Mouse (Mus musculus): ENCODE measurements around the gene Bicdl2.

The Bicdl2 gene

DNA sequence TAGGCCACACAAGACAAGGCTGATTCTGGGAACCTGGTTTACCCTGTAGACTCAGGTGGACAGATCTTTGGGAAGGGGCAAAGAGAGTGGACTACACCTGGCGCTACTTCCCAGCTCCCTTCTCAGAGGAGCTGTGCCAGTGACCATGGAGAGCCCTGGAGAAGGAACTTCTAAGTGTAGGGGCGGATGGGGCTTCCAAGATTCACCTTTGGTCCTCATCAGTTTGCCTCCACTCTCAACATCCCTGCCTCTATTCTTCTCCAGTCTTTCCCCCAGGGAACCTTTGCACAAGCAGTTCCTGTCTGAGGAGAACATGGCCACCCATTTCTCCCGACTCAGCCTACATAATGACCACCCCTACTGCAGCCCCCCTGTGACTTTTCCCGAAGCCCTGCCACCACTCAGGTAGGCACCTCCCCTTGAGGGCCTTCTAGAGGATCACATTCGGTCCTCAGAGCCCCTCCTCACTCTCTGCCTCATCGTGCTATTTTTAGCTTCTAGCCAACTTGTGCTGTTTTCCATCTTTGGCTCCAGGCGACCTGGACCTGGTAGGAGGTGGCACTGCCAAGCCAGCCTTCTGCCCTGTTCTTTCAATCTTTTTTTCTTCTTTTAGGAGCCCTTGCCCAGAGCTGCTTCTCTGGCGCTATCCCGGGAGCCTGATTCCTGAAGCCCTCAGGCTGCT lies 14.1 kb downstream of the Bicdl2 start:
- in situ Hi-C loops (cut with MboI) = no loop called here

DNA sequence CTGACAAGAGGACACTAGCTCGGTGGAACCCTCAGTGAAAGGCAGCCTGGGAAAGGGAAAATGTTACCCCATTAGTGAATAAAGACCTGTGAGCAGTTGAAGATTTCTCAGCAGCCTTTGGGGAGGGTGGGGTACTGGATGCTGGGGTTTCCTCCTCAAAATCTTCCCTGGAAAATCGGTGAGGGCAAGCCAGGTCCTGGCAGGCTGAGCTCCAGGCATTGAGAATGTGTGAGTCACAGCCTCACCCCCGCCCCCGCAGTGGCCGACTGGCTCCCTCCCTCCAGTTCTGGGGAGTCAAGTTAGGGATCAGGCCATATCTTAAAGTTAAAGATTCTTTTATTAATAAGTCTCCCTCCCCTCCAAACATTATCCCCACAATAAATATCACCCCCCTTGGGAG lies 14.8 kb downstream of the Bicdl2 start:
- in situ Hi-C loops (cut with MboI) = no loop called here

DNA sequence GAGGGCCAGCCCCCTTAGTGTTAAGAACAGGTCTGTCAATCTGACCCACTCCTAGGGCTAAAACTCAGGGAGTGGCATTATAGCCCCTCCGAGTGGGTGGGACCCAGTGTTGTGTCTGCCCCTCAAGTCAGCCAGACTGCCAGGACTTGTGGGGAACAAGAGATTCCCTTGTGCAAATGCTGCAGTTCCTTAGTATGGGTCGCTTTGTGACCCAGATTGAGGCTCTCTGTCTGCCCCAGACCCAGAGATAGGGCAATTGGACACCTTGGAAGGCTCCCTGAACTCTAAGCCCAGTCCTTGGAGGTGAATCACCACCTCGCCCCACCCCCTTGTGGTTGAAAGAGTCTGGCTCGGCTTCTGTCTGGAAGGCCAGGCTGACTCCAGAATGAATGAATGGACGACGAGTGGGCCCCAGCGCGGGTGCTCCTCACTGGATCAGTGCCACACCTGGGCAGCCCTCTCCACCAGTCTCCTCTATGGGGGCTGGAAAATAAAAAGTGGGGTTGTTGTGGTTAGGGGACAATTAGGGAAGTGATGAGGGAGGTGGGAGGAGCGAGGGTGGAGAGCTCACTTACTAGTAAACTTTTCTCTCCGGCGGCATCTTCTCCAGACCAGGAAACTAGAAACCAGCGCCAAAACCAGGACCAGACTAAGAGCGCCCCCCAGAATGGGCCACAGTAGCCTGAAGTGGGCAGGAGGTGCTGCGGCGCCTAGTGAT lies 15.4 kb downstream of the Bicdl2 start:
- in situ Hi-C loops (cut with MboI) = no loop called here

DNA sequence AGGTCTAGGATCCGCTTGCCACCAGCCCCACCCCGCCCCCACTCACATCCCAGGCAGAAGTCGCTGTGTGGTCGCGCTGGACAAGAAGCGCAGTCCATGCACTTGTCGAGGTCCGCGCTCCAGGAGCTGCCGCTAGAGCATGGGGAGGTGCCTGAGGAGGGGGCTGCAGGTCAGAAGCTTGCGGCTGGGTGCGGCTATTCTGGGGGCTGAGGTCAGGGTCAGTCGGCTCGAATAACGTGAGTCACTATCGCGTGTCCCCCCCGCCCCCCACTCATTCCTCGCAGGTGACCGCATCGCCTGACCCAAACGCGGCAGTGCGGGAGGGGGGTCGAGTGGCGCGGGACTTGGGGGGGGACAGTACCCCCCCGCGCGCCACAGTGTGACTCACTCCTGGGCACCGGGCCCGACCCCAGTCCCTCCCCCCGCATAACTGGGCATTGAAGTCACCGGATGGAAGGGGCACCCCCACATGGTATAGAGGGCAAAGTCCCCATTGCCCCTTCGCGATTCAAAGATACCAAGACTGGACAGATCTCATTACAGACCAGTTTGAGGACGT lies 16.2 kb downstream of the Bicdl2 start:
- in situ Hi-C loops (cut with MboI) = no loop called here

DNA sequence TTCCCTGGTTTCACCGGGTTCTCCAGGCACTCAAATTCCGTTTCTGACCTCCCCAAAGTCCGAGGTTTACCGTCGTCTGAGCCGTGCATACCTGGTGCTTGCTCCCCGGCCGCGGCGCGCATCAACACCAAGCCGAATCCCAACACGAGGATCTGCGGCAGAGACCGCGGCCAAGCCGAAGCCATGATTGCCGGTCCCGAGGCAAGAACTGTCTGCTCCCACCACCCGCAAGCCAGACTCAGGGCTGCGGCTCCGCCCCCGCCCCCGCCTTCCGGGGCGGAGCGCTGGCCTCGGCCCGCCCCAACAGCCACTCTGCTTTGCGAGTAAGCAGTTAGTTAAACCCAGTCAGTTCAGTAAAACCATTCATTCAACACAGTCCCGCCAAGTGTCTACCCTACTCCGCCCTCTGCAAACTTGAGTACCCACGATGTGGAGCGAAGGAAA lies 17.0 kb downstream of the Bicdl2 start, which contains the start of gene Tnfrsf12a:
TSS of gene Tnfrsf12a (minus strand) at position 233 of the 444 bp plus-strand sequence.
- in situ Hi-C loops (cut with MboI) = no loop called here

DNA sequence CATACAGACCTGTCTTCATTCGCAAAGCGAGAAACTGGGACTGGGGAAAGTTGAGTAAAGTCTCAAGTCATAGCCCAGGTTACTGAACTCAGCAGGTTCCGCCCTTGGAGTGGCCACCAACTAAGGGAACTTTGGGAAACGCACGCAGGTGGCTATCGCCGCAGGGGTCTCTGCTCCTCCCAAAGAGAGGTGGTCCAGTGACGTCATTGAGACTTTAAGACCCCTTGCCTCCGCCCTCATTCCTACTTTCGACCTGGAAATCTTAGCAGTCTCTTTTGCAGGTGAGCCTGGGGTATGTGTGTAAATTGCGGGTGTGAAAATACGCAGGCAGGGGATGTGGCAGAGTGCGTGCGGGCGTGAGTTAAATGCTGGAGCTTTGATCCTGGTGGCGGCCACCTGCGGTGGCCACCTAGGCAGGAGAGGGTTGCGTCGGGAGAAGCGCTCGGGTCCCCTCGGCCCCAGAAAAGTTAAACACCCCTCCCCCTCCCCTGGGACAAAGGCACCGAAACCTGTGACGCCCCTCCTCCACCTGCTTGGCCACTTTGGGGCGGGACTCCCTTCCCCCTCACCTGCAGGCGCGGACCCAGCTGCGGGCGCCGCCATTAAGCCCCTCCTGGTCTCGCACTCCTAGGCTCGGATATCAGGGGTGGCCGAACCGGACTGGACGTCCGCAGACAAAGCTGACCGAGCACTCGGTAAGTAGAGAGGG lies 19.0 kb downstream of the Bicdl2 start, which contains the start of gene Cldn6:
TSS of gene Cldn6 (plus strand) at position 123 of the 709 bp plus-strand sequence.
- in situ Hi-C loops (cut with MboI) = no loop called here

DNA sequence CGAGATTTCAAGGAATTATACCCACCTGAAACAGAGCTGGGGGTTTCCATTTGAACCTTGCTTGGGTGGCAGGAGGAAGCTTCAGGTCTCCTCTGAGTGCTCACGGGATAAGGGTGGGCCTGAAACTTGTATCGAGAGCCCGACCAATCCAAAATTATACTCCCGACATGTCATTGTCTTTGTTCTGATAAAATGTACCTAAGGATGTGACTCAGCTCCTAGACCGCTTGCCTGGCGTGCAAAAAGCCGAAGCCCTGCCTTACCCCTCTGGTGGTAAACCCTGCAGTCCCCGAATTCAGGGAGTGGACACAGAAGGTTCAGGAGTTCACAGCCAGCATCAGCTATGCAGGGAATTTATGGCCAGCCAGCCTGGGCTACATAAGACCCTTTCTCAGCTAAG lies 20.0 kb downstream of the Bicdl2 start:
- in situ Hi-C loops (cut with MboI) = no loop called here

DNA sequence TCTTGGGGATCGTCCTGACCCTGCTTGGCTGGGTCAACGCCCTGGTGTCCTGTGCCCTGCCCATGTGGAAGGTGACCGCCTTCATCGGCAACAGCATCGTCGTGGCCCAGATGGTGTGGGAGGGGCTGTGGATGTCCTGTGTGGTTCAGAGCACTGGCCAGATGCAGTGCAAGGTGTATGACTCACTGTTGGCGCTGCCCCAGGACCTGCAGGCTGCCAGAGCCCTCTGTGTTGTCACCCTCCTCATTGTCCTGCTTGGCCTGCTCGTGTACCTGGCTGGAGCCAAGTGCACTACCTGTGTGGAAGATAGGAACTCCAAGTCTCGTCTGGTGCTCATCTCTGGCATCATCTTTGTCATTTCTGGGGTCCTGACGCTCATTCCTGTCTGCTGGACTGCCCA lies 20.8 kb downstream of the Bicdl2 start:
- in situ Hi-C loops (cut with MboI) = no loop called here

DNA sequence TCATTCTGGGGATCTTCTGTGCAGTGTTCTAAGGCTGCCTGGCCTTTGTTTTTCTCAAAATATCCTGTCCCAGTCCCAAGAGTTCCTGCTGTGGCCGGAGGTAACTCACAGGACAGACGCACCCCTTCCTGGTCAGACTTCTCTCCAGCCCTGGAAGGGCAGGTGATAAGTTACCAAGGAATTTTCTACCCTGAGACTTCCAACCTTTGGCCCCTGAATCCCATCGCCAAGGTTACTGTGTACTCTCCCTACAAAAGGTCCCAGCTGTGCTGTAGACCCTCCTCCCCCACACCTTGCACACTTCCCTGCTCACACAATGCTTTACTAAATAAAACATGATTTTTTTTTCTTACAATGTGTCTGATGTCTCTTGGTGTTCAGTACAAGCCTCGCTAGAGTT lies 21.8 kb downstream of the Bicdl2 start:
- in situ Hi-C loops (cut with MboI) = no loop called here

DNA sequence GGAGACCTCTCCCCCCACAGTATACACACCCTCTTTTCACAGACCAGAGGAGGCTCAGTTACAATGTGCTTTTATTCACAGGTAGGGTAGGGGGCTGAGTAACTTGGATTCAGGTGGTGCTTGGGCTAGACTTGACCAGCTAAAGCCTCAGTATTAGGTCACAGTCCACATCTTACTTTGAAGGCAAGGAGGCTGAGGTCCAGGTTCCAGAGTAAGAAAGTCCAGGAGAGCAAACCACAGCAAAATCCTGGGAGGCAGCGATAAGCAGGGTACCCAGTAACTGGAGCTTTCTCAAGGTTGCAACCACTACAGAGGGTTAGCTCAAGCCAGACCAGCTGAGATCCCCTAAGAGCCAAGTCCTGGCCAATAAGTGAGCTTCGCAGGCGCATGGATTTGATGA lies 22.2 kb downstream of the Bicdl2 start:
- in situ Hi-C loops (cut with MboI) = no loop called here

DNA sequence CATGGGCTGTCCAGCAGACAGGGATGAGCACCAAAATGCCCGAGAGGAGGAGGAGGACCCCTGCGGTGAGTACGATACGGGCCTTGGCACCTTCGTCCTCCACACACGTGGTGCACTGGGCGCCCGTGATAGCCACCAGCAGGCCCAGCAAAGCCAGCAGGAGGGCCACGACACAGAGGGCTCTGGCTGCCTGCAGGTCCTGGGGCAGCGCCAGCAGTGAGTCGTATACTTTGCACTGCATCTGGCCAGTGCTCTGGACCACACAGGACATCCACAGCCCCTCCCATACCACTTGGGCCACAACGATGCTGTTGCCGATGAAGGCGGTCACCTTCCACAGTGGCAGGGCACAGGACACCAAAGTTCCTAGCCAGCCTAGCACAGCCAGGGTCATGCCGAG lies 22.9 kb downstream of the Bicdl2 start:
- in situ Hi-C loops (cut with MboI) = no loop called here

DNA sequence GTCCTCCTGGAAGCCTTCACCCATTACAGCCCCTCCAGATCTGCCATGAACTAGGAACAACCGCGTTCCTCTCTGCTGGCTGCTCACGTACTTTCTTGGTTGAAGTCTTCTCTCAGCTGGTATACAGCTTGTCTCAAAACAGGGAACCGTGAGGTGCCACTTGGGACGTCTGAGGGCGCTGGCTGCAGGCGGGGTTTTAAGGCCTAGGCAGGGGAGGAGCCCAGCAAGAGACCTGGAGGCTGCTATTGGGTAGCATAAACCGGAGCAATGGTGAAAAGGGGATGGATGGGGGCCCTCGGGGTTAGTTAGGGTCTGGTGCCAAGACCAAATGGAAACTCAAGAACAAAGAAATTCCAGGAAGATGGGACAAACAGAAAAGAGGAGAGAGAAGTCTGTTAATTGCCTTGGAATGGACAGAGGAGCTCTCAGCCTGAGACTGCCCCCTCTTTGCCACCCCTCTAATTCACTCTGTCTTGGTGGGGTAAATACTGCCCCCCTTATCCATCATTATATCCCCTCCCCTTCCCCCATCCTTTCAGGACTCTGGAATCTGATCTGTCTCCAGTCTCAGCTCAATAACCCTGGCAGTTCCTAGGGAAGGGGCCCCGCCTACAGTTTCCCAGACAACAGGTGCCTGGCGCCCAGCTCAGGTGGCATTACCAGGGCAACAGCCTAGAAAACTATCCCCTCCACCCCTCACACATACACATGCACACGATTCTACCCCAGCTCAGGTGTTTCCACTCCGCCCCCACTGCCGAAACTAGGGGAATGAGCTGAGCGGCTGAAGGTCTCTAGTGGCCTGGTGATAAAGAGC lies 23.8 kb downstream of the Bicdl2 start, which contains the start of gene Cldn9:
TSS of gene Cldn9 (minus strand) at position 171 of the 817 bp plus-strand sequence.
- in situ Hi-C loops (cut with MboI) = no loop called here

DNA sequence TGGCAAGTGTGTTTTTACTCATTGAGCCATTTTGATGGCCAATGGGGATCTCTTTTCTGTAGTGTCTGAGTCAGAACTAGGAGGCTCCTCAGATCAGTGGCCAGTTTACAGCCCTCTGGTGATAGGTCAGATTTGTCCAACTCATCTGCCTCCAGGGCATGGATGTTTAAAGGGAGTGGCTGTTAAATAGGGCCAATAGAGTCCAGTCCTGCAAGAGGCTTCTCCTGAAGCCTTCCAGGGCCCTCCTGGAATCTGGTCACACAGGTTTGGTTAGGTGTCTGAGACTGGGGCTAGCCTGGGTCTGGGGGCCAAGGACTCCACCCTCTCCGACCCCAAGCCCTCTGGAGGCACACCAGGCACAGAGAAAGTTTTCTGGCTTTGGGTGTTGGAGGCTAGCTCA lies 34.2 kb downstream of the Bicdl2 start:
- in situ Hi-C loops (cut with MboI) = no loop called here

DNA sequence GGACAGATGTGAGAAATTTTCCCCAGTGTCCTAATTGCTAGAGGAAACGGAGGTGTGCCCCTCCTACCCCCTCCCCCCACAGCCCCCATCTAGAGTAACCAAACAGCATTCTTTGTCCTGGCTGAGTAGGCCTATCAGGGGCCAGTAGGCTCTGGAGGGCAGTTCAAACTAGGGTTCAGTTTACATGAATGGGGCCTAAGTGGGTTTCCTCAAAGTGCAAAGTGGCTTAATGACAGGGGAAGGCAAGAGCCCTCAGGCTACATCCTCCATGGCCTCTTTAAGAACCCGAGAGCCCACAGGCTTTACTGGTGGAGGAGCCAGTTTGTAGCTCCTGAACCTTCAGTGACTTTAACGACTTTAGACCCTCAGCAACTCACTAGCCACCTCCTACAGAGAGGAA lies 35.5 kb downstream of the Bicdl2 start:
- in situ Hi-C loops (cut with MboI) = no loop called here

DNA sequence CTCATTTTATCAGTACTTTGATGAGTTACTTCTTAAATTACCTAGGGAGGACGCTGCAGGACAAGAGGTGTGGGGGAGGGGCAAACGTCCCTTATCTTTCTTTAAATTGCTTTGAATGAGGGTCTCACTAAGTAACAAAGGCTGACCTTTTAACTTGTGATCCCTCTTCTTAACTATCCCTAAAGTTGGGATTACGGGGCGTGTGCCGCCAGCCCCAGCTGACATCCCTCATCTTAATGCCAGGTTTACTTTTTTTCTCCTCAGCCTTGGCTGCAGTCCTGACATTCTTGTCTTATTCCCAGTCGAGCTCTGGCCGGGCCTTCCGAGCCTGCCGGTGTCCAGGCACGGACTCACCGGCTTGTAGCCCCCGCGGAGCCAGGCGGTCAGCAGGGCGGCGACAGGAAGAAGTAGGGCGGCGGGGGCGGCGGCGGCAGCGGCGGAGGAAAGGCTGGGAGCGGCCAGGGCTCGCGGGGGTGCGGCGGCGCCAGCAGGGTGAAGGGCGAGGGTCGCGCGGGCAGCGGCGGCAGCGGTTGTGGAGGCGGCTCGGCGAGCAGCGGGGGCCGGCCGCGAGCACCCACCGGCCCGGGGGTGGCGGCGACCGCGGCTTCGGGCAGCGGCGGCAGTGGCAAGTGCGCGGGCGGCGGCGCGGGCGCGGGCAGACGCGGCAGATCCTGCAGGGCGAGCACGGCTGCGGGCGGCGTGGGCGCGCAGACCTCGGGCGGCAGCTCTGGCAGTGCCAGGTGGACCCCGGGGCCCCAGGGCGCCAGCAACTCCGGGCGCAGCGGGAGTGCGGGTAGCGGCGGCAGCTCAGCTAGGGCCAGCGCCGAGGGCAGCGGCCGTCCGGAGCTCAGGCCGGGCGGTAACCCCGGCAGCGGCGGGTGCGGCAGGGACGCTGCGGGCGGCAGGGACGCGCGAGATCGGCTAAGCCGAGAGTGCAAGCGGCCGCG lies 39.1 kb downstream of the Bicdl2 start:
- in situ Hi-C loops (cut with MboI) = no loop called here

DNA sequence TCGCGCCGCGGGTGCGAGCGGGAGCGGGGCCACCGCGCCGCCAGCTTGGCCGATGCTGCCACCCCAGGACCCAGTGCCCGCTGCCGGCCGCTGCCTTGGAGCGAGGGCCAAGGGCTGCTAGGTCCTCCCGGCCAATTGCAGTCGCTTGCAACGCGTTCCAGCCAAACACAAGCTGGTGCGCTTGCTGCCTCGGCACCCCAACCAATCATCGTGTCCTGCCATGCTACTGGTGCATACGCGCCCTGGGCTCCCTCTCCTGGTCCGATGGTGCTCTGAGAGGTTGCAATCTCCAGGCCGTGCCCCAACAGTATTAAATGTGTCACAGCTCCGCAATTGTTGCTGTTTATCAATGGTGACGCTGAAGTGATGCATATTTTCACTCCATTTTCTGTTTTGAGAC lies 39.8 kb downstream of the Bicdl2 start:
- in situ Hi-C loops (cut with MboI) = no loop called here

DNA sequence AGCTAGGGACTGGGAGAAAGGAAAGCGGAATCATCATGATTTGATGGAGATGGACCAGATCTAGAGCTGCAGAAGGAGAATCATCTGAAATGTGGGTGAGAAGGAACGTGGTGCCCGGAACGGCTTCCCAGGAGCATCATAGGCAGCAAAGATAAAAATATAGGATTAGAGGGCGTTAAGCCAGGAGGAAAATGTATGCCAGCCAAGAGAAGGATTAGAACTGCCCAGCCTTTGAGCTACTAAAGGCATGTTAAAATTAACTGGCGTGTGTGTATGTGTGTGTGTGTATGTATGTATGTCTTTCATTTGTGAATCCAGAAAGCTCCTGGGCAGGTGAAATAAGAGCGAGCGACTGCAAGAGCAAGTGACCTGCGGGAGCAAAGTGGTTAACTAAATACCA lies 43.0 kb downstream of the Bicdl2 start:
- in situ Hi-C loops (cut with MboI) = no loop called here

DNA sequence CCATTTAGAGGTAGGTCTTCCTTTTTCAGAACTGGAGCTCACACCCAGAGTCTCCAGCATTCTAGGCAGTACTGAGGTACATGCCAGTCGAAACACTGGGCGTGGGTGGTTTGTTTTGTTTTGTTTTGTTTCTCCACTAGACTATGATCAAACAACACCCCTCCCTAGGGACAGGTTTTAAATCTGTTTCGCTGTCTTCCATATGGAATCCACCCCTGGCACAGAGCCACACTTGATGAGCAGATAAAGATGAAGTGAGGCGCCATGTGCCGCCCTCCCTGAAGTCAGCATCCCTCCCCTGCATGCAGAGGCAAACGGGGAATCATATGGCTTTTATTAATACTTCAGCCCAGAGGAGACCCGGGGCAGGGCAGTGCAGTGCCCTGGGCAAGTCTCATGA lies 44.4 kb downstream of the Bicdl2 start:
- in situ Hi-C loops (cut with MboI) = no loop called here

DNA sequence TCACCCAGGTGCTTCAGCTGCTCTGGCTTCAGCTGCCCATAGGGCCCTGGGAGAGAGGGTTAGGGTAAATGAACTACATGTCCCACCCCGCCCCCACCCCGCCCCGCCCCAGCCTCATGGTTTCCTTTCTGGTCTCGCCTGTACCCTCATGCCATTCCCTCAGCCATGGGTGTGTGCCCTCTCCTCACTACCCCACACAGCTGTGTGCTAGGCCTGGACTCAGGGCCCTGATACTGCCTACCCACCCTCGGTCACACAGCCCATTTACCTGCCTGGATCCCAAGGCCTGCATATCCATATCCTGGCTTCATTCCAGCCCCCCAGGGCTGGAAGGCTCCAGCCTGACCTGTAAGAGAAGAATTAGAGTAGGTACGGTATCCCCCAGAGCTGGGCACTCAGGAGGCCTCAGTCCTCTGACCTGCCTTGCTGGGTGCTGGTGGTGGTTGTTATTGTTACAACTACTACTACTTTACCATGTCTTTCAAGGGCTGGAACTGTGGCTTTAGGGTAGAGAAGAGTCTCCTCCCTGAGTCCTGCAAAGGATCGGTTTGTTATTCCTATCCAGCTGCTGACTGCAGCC lies 45.3 kb downstream of the Bicdl2 start:
- in situ Hi-C loops (cut with MboI) = no loop called here

DNA sequence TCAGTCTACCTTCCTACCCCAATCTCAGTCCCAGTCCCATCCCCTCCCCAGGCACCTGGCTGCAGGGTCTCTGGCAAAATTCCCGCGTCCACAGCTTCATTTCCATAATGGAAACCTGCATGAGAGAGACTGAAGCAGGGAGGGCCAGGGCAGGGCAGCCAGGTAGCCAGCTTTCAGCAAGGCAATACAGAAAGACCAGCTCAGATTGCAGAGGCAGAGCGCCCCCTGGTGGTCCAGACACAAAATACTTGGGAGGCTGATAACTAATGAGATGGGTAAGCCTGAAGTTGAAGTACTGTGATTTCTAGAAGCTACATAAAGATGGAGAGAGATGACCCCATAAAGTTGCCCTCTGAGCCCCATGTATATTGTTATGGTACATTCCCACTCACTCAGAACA lies 45.9 kb downstream of the Bicdl2 start:
- in situ Hi-C loops (cut with MboI) = no loop called here

All from mature B cell (primary cell).